Mouse (Mus musculus) right cerebral cortex, postnatal 14 days (tissue): ENCODE data around the gene Shisal1.
A peak's percentile ranks its signal among the peaks of the same experiment; 100 is the strongest.

Experiments
- DNase-seq: peaks from one replicate; pipeline ENCODE4 v3.0.0; 2022

Shisal1 gene

DNA sequence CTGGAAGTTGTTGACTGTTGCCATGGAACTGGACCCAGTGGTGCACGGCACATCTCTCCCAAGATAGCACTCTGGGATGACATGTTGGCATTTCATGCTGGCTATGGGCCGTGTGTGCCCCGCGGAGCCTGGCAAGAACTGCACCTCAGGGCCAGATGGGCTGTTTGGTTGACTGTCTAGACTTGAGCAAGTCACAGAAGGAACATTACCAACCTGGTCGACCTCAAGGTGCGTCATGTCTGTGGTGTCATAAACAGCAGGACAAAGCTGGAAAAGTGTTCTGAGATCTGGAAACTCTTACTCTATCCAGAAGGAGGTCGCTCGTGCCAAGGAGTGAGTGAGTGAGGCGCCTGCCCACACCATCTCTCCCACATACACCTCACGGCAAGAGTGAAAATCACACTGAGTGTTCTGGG, 80.3 kb downstream of the Shisal1 start:
- peak; percentile 13 for DNase-seq

DNA sequence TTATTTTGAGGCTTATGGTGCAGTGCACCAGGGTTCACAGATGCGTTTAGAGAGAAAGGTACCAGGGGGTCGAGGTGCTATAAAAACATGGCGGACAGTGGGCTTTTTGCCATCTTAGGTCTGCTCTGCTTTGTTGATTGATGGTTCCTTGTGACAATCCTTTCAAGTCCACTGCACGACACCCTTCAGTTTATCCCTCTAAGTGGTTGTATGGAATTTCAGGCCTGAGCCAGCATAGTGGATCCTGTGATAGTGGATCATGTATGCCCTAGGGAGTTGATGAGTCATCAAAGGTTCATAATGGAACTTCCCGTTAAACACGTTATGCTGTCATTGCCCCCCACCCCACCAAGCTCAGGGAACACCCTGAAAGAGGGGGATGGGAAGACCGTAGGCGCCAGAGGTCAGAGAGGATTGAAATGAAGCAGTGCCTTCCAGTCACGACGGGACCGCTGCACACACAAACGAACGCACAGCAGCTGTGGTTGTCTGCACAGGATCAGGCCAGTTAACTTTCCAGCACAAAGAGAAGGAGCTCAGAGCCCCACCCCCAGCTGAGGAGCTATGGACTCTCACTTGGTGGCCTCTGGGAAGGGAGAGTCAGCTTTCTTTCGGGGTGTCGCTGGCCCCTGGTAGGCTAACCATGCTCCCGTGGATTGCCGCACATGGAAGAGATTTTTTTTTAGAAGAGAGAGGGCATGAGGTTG, 81.1 kb downstream of the Shisal1 start:
- DNase-seq: peak; percentile 3

DNA sequence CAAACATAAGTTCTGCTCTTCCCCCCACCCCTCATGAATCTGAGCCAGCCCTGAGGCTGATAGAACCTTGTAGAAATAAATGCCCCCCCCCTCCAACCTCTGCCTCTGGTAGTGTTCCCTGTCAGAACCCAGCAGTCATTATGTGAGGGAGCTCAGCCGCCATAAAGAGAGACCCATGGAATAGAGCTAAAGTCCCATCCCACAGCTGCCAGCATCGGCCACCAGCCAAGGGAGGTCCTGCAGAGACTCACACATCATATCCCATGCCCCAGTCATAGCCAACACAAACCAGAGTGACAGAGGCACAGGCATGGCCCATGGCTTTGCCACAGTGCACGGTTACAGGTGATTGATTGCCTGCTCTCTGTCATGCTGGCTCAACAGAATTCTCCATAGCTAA, 82.2 kb downstream of the Shisal1 start:
- DNase-seq: no peak

DNA sequence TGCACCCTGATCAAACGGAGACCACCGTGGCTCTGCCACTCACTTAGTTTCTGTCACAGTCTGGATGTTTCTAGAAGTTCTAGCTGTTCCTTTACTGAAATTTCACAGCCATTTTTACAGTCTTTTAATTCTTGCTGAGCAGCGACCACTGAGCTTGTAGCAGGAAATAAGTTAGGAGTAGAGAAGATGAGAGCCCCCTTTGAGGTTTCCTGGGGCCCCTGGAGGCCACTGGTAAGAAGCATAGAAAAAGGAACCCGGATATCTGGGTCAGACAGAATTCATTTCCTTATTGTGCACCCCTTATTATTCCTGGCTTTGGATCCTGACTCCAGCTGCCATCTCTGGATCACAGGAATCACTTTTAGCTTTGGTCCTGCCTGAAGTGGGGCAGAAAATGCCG, 91.8 kb downstream of the Shisal1 start:
- no peak for DNase-seq

DNA sequence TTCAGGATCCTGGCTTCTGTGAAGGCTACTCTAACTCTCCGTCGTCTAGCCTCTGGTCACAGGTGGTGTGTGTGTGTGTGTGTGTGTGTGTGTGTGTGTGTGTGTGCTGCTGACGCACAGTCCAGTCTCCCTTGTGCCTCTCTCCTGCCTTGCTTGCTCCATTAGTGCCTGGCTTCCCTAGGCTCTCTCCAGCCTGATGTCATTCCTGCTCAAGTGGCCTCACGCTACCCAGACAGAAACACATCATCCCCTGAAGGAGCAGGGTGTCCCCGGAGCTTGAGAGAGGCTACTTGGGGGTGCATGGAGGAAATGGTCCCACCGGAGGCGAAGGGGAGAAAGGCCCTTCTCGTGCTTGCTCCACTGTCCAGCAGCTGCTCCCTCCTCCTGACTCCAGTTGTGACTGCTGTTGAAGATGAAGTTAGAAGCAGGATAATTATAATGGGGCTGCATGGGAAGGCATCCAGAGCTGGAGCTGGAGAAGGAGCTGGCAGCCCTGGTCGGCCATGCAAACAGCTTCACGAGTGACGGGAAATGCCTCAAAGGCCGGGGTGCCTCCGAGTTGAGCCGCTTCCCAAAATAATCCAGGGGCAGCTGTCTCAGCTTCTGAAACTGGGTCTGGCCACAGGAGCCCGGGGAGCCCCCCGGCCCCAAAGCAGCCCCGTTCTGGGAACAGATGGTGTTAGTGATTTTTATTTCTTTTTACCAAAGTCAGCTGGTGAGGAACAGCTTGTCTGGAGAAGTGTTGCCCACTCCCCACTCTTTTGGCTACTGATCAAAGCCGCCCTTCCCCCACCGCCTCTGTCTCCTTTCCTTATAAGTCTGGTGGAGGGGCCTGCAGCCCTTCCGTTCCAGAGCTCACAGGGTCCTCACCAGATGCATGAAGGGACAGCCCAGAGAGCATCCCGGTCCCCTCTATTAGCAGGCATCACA, 94.7 kb downstream of the Shisal1 start:
- peak; percentile 85 for DNase-seq

DNA sequence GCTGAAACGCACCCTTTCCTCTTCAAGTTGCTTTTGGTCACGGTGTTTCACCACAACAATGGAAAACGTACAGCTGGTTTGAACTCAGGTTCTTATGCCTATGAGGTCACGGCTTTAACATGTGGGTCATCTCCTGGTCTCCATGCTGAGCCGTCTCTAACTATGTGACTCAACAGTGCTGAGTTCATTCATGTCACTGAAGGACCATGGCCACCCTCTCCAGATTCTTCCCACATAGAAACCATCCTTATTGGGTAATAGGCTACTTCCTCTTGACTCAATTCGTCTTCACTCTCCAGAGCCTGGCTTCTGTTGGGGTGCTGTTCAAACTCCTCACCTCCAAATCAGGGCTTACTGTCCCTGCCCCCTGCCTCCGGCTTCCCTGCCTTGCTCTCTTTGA, 95.6 kb downstream of the Shisal1 start:
- DNase-seq: no peak

DNA sequence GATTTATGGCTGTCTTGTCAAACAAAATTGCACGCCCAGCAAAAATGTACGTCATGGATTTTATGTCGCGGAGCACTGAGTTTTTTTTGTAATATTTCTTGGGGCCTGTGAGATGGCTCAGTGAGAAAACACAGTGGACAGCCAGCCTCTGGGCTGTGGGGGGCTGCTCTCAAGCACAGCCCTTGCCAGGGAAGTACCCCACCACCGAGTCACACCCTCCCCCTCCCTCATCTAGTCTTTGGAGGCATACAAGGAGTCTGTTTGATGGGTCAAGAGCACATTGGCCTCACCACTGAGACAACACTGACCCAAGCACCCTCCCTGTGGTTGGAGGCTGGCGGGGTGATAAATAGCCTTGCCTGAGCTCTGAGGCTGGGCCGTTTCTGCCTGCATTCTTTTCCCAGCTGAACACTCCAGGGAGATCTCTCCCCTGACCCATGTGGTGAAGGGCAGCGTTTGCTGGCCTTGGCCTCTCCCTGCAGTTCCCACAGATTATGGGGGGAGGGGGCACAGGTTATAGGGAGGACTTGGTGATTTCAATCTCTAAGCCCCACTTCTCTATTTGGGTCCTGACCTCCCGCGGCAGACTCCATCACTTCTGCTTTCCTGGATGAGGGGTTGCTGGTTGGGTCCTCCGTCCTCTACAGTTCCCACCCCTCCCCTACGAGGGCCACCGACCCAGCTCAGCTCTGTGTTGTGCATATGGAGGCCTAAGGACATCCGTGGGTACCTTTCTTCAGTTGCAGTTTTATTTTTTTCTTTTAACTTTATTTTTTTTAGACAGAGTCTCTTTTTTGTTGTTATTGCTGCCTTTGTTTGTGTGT, 96.8 kb downstream of the Shisal1 start:
- DNase-seq: no peak

DNA sequence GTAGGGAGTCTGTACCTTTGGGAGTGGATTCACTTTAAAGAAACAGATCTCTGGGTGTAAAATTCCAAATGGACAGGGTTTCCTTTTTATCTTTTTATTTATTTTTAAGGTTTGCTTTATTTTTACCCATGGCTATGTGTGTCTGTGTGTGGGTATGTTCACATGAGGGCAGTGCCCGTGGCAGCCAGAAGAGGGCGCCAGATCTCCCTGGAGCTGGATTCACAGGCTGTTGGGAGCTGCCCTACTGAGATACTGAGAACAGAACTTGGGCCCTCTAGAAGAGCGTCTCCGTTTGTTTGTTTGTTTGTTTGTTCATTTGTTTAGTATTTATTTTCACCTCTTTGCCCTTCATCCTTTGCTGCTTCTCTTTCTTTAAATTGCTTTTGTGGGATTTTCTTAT, 98.1 kb downstream of the Shisal1 start:
- DNase-seq: no peak

DNA sequence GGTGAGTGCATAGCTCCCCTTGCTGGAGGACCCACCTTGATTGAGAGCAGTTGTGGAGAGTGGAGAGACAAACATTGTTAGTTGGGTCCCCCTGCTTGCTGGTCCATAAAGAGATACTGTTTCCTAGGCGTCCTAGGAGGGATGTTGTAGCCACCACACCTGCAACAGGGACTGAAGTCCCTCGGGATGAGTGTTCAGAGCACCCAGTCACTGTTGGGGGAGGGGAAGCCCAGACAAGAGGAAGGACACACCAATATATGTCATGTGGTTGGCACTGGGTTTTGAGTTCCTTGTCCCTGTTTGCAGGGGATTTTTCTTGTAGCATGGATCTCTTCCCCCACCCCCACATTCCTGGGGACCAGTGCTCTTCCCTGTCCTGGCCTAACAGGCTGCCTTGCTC, 106.0 kb downstream of the Shisal1 start:
- no peak for DNase-seq

DNA sequence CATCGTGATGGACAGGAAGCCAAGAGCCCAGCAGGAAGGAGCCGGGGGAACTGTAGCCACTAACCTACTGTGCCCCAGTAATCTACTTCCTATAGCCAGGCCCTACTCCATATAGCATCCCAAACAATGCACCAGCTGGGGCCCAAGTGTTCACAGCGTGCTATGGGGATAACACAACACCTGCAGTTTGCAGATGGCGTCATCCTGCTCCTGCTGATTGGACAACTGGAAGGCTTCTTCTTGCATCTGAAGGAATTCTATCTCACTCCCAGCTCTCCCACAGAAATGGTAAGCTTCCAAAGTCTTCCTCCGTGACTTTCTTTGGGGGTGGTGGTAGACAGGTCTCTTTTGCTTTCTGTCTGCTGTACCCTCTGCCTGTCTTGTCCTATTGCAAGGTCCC, 109.3 kb downstream of the Shisal1 start:
- no peak for DNase-seq

DNA sequence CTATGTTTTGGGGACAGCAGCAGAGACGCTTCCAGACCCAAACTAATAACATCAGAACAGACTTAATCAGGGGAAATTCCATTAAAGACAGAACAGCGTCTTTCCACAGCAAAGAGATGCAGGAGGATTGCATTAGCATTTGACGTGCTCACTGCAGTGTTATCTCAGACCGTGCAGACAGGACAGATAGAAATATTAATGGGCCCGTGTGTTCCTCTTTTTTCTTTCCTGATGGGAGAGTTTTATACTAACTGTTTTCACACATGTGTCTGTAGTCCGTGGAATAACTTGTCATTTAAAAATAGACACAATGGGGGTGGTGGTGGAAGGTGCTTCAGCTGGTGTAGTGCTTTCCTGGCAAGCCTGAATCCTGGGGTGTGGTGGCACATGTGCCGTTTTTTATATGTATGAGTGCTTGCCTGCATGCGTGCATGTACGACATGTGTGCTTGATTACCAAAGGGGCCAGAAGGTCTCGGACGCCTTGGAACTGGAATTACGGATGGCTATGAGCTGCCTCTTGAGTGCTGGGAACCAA, 110.5 kb downstream of the Shisal1 start:
- no peak for DNase-seq

DNA sequence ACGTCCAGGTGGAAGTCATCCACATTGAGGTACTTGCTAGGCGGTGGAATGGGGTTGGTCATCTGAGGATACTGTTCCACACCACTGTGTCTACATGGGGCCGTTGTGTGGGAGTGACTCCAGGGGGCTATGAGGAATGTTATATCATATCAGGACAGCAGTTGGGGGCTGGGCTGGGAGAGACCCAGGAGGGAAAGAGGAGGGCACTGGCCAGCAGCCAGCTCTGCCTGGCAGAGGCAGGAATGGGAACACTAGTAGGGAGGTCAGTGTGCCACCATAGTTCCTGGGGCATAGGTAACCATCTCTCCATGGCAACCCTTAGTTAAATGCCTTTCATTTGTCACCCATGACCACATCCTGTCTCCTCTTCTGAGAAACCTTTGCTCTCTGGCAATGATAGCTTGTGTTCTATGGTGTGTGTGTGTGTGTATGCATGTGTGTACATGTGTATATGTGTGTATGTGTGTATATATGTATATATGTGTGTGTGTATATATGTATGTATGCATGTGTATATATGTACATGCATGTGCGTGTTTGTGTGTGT, 115.8 kb downstream of the Shisal1 start:
- no peak for DNase-seq

DNA sequence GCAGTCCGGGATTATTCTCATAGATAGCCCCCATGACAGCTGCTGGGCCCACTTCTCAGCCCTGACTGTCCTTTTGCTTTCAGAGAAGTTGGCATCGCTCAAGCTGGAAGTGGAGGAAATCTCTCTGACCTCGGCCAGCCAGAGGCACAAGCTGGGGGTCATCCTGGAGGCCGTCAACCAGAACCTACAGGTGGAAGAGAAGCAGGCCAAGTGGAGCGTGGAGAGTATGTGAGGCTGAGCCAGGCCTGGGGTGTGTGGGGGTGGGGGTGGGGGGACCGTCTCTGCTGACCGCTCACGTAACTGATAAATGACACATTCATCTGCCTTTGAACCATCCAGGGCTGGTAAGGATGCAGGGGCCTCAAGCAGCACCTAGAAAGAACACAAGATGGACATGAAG, 117.0 kb downstream of the Shisal1 start:
- no peak for DNase-seq
